Mouse (Mus musculus): ENCODE results near the gene Gm7137.

GRCm38 (mm10) chr10:77819203-77819602 is 31.2 kb upstream of the Gm7137 start:
- TF ChIP-seq MAFK (IDR thresholded peaks at IDR 0.05; ENCODE audit: insufficient read depth, low read depth, low read length) (no peak), HCFC1 (IDR thresholded peaks at IDR 0.05; ENCODE audit: borderline replicate concordance, insufficient read depth, low read length) (no peak), ZC3H11A (IDR thresholded peaks at IDR 0.05; ENCODE audit: borderline replicate concordance, low read depth, low read length) (no peak), CHD2 (IDR thresholded peaks at IDR 0.05; ENCODE audit: low read depth, low read length) (no peak), ZNF384 (IDR thresholded peaks at IDR 0.05; ENCODE audit: low read depth, low read length) (no peak)
